In genomic region chr12:16853431-16854165, GRCm38 (mm10) we compare ENCODE assay signal across 8 mouse cellular contexts. TPM values are rescaled to one million over a fixed set of nuclear protein-coding genes. Genes with fewer than 3 reads are reported as not detected.
DNase-seq lines count a peak whose midpoint lies in the region; ATAC-seq and TF ChIP-seq lines count a peak whose summit lies in the region.

No protein-coding gene starts in this region.

- no peak overlapping the region for H3K4me3 ChIP-seq in liver, embryonic 16.5 days (ENCODE audit: low read depth, low read length)
- H3K4me3 ChIP-seq in liver, embryonic 12.5 days: no peak overlapping the region
- no peak overlapping the region for H3K4me3 ChIP-seq in lung, embryonic 14.5 days (ENCODE audit: low read depth, low read length)
- H3K4me3 ChIP-seq in intestine, embryonic 16.5 days (ENCODE audit: low read length): no peak overlapping the region
- no peak overlapping the region for H3K4me3 ChIP-seq in intestine, postnatal 0 days (ENCODE audit: low read depth, low read length)

- H3K27me3 ChIP-seq in liver, embryonic 16.5 days (ENCODE audit: control insufficient read depth, insufficient read depth, low read depth, low read length): no peaks in the 10 kb centered on the region
- H3K27me3 ChIP-seq in liver, embryonic 12.5 days (replicated peaks): no peaks in the 10 kb centered on the region; the same call in 1 of the 2 replicates
- no peaks in the 10 kb centered on the region for H3K27me3 ChIP-seq in lung, embryonic 14.5 days (ENCODE audit: insufficient read depth, low read length)
- H3K27me3 ChIP-seq in intestine, embryonic 16.5 days (replicated peaks; ENCODE audit: control insufficient read depth, insufficient read depth, low read length): no peaks in the 10 kb centered on the region
- H3K27me3 ChIP-seq in intestine, postnatal 0 days (replicated peaks; ENCODE audit: control insufficient read depth, insufficient read depth, low read length): no peaks in the 10 kb centered on the region

- WGBS in liver, embryonic 16.5 days (ENCODE audit: insufficient replicate concordance): 66% methylated on average over 11 of the region's 11 CpGs
- WGBS in liver, embryonic 12.5 days (ENCODE audit: insufficient replicate concordance): 71% methylated on average over 11 of the region's 11 CpGs
- 72% methylated on average over 11 of the region's 11 CpGs for WGBS in lung, embryonic 14.5 days
- 73% methylated on average over 11 of the region's 11 CpGs for WGBS in intestine, embryonic 16.5 days
- WGBS in intestine, postnatal 0 days: 69% methylated on average over 11 of the region's 11 CpGs

- no peak overlapping the region for H3K27ac ChIP-seq in liver, embryonic 16.5 days (ENCODE audit: low read length)
- no peak overlapping the region for H3K27ac ChIP-seq in liver, embryonic 12.5 days
- no peak overlapping the region for H3K27ac ChIP-seq in lung, embryonic 14.5 days (ENCODE audit: low read depth)
- no peak overlapping the region for H3K27ac ChIP-seq in intestine, embryonic 16.5 days (ENCODE audit: low read length)
- no peak overlapping the region for H3K27ac ChIP-seq in intestine, postnatal 0 days (ENCODE audit: low read depth, low read length)

- H3K9me3 ChIP-seq in liver, embryonic 16.5 days (replicated peaks; ENCODE audit: control insufficient read depth, low read length): no peaks in the 10 kb centered on the region
- no peaks in the 10 kb centered on the region for H3K9me3 ChIP-seq in liver, embryonic 12.5 days (replicated peaks)
- H3K9me3 ChIP-seq in lung, embryonic 14.5 days (ENCODE audit: low read depth, low read length): no peaks in the 10 kb centered on the region
- no peaks in the 10 kb centered on the region for H3K9me3 ChIP-seq in intestine, embryonic 16.5 days (ENCODE audit: control insufficient read depth, low read length)
- no peaks in the 10 kb centered on the region for H3K9me3 ChIP-seq in intestine, postnatal 0 days (ENCODE audit: control insufficient read depth)

- H3K9ac ChIP-seq in liver, embryonic 16.5 days (ENCODE audit: low read depth, low read length): no peak overlapping the region
- no peak overlapping the region for H3K9ac ChIP-seq in liver, embryonic 12.5 days
- no peak overlapping the region for H3K9ac ChIP-seq in lung, embryonic 14.5 days
- no peak overlapping the region for H3K9ac ChIP-seq in intestine, embryonic 16.5 days (ENCODE audit: low read depth, low read length)
- no peak overlapping the region for H3K9ac ChIP-seq in intestine, postnatal 0 days (ENCODE audit: low read depth, low read length)

- no peaks in the 10 kb centered on the region; the same call in 1 of the 2 replicates for H3K4me1 ChIP-seq in liver, embryonic 16.5 days (ENCODE audit: control insufficient read depth, low read depth, low read length)
- H3K4me1 ChIP-seq in liver, embryonic 12.5 days: no peaks in the 10 kb centered on the region; the same call in 1 of the 2 replicates
- no peaks in the 10 kb centered on the region for H3K4me1 ChIP-seq in lung, embryonic 14.5 days (ENCODE audit: insufficient read depth)
- peaks cover 7% of the 10 kb centered on the region for H3K4me1 ChIP-seq in intestine, embryonic 16.5 days (ENCODE audit: control insufficient read depth, insufficient read depth, low read length)
- H3K4me1 ChIP-seq in intestine, postnatal 0 days (replicated peaks; ENCODE audit: control insufficient read depth, insufficient read depth, low read length): 0 out of 2 replicates have a peak, but pooled peaks cover 2% of the 10 kb centered on the region

- peak; percentile 63 for ATAC-seq in liver, embryonic 16.5 days (ENCODE audit: low read depth)
- ATAC-seq in liver, embryonic 12.5 days: no peak
- no peak for ATAC-seq in lung, embryonic 14.5 days (ENCODE audit: insufficient read depth)
- no peak for ATAC-seq in intestine, embryonic 16.5 days
- no peak for ATAC-seq in intestine, postnatal 0 days

- peak; percentile 83 for DNase-seq in adipocyte (ENCODE audit: low spot score)
- DNase-seq in gastrocnemius, postnatal 4 days (ENCODE audit: low spot score in 2 of 2): peak; percentile 48 to 77
- DNase-seq in lung, embryonic 14.5 days: peak; percentile 65
- no peak for DNase-seq in layer of hippocampus, adult 8-10 months (ENCODE audit: low spot score in 2 of 2)

- H3K4me2 ChIP-seq in liver, embryonic 16.5 days (ENCODE audit: low read depth, low read length): no peak overlapping the region
- no peak overlapping the region for H3K4me2 ChIP-seq in liver, embryonic 12.5 days
- no peak overlapping the region for H3K4me2 ChIP-seq in lung, embryonic 14.5 days
- H3K4me2 ChIP-seq in intestine, embryonic 16.5 days (ENCODE audit: low read depth, low read length): no peak overlapping the region
- H3K4me2 ChIP-seq in intestine, postnatal 0 days (replicated peaks; ENCODE audit: low read depth): no peak overlapping the region

- H3K36me3 ChIP-seq in liver, embryonic 16.5 days (ENCODE audit: control insufficient read depth, insufficient read depth): no peaks in the 10 kb centered on the region
- no peaks in the 10 kb centered on the region for H3K36me3 ChIP-seq in liver, embryonic 12.5 days
- H3K36me3 ChIP-seq in lung, embryonic 14.5 days (ENCODE audit: insufficient read depth): no peaks in the 10 kb centered on the region
- no peaks in the 10 kb centered on the region for H3K36me3 ChIP-seq in intestine, embryonic 16.5 days (ENCODE audit: control insufficient read depth, insufficient read depth, low read length)
- no peaks in the 10 kb centered on the region for H3K36me3 ChIP-seq in intestine, postnatal 0 days (ENCODE audit: control insufficient read depth, insufficient read depth)

- TF ChIP-seq CTCF in lung, embryonic 14.5 days (IDR thresholded peaks at IDR 0.05; ENCODE audit: low read depth): no peak
- TF ChIP-seq CTCF in intestine, postnatal 0 days (IDR thresholded peaks at IDR 0.05; ENCODE audit: low read depth): no peak

RNA-seq across cellular contexts. Expression of gene Rock2, which starts 41.1 kb away (rescaled TPM):
- polyA plus RNA-seq in liver, embryonic 16.5 days (2015; fragmentation: Nextera tagmentation; extraction: Ambion mirVana): 4.3 TPM in 2 replicates
- polyA plus RNA-seq in liver, embryonic 12.5 days (2016; fragmentation: Nextera tagmentation; extraction: Ambion mirVana): 14.3 and 14.4 TPM in 2 replicates
- total RNA-seq in gastrocnemius, postnatal 4 days (2021): 100 to 1,000 TPM; 122 to 125 TPM
- polyA plus RNA-seq in lung, embryonic 14.5 days (2014; fragmentation: Nextera tagmentation; extraction: Ambion mirVana): 22.6 and 23.2 TPM in 2 replicates
- 10.9 TPM in 2 replicates for polyA plus RNA-seq in intestine, embryonic 16.5 days (2015; fragmentation: Nextera tagmentation; extraction: Ambion mirVana)
- polyA plus RNA-seq in intestine, postnatal 0 days (2015; fragmentation: Nextera tagmentation; extraction: Ambion mirVana): 13.3 and 16.9 TPM in 2 replicates
- total RNA-seq in layer of hippocampus, adult 8-10 months (2022): 100 to 1,000 TPM; 109 to 143 (median 128) TPM

RNA-seq across cellular contexts. Expression of gene E2f6, which starts 42.8 kb away (rescaled TPM):
- polyA plus RNA-seq in liver, embryonic 16.5 days (2015; fragmentation: Nextera tagmentation; extraction: Ambion mirVana): 12.3 and 13.8 TPM in 2 replicates
- 39.8 TPM in 2 replicates for polyA plus RNA-seq in liver, embryonic 12.5 days (2016; fragmentation: Nextera tagmentation; extraction: Ambion mirVana)
- total RNA-seq in gastrocnemius, postnatal 4 days (2021): 10 to 100 TPM; 53.1 to 57.7 TPM
- polyA plus RNA-seq in lung, embryonic 14.5 days (2014; fragmentation: Nextera tagmentation; extraction: Ambion mirVana): 49.0 and 49.8 TPM in 2 replicates
- 28.9 and 29.5 TPM in 2 replicates for polyA plus RNA-seq in intestine, embryonic 16.5 days (2015; fragmentation: Nextera tagmentation; extraction: Ambion mirVana)
- polyA plus RNA-seq in intestine, postnatal 0 days (2015; fragmentation: Nextera tagmentation; extraction: Ambion mirVana): 11.7 and 12.1 TPM in 2 replicates
- total RNA-seq in layer of hippocampus, adult 8-10 months (2022): 10 to 100 TPM; 31.7 to 40.5 (median 35.8) TPM

RNA-seq across cellular contexts. Expression of gene Greb1, which starts 52.9 kb away (rescaled TPM):
- 0.56 and 0.92 TPM in 2 replicates for polyA plus RNA-seq in liver, embryonic 16.5 days (2015; fragmentation: Nextera tagmentation; extraction: Ambion mirVana)
- polyA plus RNA-seq in liver, embryonic 12.5 days (2016; fragmentation: Nextera tagmentation; extraction: Ambion mirVana): 1.7 and 1.9 TPM in 2 replicates
- total RNA-seq in gastrocnemius, postnatal 4 days (2021): under 1 TPM; 0.39 to 0.98 TPM
- 3.1 and 4.4 TPM in 2 replicates for polyA plus RNA-seq in lung, embryonic 14.5 days (2014; fragmentation: Nextera tagmentation; extraction: Ambion mirVana)
- 3.8 and 5.4 TPM in 2 replicates for polyA plus RNA-seq in intestine, embryonic 16.5 days (2015; fragmentation: Nextera tagmentation; extraction: Ambion mirVana)
- polyA plus RNA-seq in intestine, postnatal 0 days (2015; fragmentation: Nextera tagmentation; extraction: Ambion mirVana): 2.5 and 3.4 TPM in 2 replicates
- 1 to 10 TPM in 2 of 4 experiments, under 1 TPM in 2; 0.78 to 1.5 (median 1.0) TPM for total RNA-seq in layer of hippocampus, adult 8-10 months (2022)

Comparison
In these comparisons a context has a peak if more than half of its experiments do, and no peak if none do; other contexts are left out.
1. DNase-seq: peak in adipocyte (single experiment), gastrocnemius, postnatal 4 days (2 of 2) and lung, embryonic 14.5 days (single experiment); none in layer of hippocampus, adult 8-10 months (0 of 2).